Mouse (Mus musculus) kidney, adult 11 months (tissue): Measurements from ENCODE around the gene Il1r1.
A peak's percentile ranks its signal among the peaks of the same experiment; 100 is the strongest.

Experiments
- DNase-seq: peaks from one replicate; pipeline ENCODE4 v3.0.0; 2022

Gene Il1r1

DNA sequence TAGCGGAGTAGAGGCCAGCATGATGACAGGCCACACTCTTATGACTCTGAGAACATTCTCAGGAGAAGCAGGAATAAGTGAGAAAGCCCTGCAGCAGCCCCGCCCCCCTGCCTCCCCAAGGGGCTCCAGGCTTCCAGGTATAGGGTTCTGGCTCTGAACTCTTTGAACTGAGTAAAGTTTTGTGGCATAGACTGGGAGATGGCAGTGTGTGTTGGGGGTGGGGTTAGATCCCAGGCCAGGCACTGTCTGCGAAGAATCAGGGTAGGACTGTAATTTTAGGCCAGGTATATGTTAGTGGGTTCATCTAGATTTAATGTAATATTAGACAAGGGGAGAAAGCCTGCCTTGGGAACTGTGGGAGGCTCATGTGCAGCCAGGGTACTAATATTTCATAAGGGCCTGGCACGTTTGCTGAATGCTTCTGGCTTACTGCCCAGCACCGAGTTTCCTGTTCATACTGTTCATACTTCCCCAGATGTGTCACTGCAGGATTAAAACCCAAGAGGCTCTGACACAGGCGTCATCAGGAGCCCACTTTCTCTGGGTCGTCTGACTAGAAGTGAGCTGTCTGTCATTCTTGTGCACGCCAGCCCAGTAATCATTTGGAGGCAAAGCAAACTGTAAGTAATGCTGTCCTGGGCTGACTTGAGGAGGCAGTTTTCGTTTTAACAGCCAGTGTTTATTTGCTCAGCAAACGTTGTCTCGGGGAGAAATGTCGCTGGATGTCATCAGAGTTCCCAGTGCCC lies at the start of gene Il1r1:
TSS of gene Il1r1 (plus strand) at position 542 of the 746 bp plus-strand sequence.
- peak; percentile 71 for DNase-seq

GRCm38 (mm10) chr1:40175123-40175522 lies 49.8 kb upstream of the Il1r1 start:
- no peak for DNase-seq

- DNase-seq, result no peak
Measured at GRCm38 (mm10) chr1:40175797-40176196, 49.1 kb upstream of the Il1r1 start.

- DNase-seq, result no peak
Measured at GRCm38 (mm10) chr1:40179031-40179430, 45.8 kb upstream of the Il1r1 start.

GRCm38 (mm10) chr1:40179493-40179892 lies 45.4 kb upstream of the Il1r1 start:
- DNase-seq, result no peak

- no peak for DNase-seq
Measured at GRCm38 (mm10) chr1:40180861-40181260, 44.0 kb upstream of the Il1r1 start.

DNA sequence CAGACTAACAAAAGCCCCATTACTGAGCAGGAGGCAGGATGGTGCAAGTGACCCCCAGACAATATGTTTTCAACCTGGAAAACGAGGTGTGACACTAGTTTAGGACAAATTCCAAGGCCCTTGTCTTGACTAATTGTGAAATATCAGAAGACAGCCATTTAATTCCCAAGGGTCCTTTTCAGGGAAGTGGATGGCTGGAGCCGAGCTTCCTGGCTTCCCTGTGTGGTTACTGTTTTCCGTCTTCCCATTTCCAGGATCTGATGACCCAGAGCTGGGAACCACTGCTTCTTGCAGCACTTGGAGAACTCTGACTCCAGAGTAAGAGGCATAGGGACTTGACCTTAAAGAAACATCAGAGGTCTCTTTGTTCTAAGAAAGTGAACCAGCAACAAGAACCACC lies 43.2 kb upstream of the Il1r1 start:
- peak; percentile 11 for DNase-seq

GRCm38 (mm10) chr1:40183410-40183809 lies 41.5 kb upstream of the Il1r1 start:
- no peak for DNase-seq

GRCm38 (mm10) chr1:40187961-40188360 lies 36.9 kb upstream of the Il1r1 start:
- peak; percentile 38 for DNase-seq

DNA sequence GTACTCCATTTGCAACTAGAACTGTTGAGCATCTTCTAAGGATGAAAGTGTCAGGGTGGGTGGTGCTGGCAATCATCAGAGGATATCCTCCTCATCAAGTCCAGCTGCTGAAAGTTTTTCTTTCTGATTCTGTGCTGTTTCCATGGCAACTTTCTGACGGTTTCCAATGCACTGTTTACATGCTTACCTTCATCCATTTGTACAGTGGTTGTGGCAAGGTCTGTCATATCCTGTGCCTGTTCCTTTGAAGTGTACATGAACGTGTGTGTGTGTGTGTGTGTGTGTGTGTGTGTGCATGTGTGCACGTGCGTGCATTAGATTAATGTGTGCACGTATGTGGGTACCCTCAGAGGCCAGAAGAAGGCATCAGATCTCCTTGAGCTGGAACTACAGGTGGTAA lies 34.9 kb upstream of the Il1r1 start:
- no peak for DNase-seq

GRCm38 (mm10) chr1:40190837-40191236 lies 34.0 kb upstream of the Il1r1 start:
- no peak for DNase-seq

DNA sequence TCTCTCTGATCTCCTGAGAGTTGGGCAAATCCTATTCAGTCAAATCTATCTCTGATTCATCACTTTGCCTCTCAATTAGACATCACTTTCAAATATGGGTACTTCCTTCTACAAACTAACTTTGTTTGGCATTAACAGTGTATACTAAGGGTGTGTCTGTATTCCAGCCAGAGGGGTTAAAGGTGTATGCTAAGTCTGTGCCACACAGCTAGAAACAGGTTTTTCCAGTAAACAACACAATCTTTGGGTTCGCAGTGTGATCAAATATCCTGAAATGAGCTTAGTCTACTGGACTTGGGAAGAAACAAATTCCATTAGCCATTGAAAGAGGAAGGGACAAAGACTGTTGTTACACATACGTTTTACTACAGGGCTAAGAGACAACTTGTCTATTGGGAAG lies 30.6 kb upstream of the Il1r1 start:
- no peak for DNase-seq

- DNase-seq, result no peak
Measured at GRCm38 (mm10) chr1:40213337-40214159, 11.3 kb upstream of the Il1r1 start.

DNA sequence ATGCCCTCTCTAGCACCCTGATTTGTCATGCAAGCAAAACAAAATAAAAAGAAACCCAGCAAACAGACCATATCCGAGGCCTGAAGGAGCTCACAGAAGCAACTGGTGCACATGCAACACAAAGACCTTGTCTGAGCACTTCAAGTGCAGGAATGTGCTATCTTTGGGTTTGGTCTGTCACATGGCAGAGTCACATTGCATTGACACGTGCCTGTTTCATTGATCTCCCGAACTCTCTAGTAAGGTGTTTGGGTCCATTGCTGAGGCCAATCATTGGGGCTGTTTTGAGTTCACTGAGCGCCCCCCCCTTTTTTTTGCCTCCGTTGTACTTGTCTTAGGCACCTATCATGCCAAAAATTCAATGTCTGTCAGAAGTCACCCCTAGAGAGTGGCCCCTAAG lies 7.4 kb upstream of the Il1r1 start:
- DNase-seq, result no peak

- no peak for DNase-seq
Measured at GRCm38 (mm10) chr1:40218603-40219002, 6.3 kb upstream of the Il1r1 start.

DNA sequence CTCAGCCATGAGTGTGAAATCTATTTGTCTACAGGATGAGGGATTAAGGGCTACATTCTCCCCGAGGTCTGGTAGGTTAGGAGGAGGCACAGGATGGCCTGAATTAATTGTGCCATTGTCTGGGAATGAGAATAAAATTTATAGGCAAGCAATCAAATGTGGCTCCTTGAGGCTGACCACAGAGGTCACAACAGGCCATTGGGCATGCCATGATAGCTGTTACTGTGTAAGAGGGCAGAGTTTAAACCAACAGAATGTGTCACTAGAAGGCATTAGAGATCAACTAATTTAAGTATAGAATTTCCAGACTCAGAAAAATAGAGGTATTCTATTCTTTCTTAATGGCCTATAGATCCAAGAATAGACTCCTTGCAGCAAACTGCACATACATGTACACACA lies 4.3 kb upstream of the Il1r1 start:
- DNase-seq, result no peak

DNA sequence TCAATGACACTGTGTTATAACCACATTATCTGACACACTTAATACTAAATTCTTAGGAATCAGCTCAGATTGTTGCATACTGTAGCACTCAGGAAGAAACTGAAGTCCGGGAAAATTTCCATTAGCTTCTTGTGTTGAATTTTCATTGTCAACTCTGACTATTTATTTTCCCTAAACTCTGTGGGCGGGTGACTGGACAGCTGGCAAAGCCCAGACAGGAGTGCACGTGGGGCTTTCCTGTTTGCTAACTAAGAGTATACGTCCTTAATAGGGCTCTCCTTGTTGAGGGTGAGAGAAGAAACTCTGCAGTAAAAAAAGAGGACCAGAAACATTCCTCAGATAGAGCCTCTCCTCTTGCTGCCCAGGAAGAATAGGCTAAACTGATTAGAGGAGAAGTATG lies 3.0 kb upstream of the Il1r1 start:
- DNase-seq, result no peak

DNA sequence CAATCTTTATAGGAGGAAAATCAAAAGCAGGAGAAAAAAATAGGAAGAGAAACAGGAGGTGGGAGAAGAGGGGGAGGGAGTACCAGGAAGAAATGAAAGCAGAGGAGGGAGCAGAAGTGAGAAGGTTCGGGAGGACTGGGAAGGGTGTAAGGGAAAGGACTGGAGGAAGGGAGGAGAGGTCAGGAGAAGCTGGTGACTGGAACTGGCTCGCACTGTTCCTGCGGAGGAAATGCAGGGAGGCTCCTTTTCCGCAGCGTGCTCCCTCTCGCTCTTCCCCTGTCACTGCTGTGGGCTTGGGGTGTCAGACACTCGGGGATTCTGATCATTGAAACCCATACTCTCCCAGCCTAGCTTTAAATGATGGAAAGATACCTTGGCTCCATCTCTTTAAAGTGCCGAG lies 2.2 kb upstream of the Il1r1 start:
- no peak for DNase-seq

DNA sequence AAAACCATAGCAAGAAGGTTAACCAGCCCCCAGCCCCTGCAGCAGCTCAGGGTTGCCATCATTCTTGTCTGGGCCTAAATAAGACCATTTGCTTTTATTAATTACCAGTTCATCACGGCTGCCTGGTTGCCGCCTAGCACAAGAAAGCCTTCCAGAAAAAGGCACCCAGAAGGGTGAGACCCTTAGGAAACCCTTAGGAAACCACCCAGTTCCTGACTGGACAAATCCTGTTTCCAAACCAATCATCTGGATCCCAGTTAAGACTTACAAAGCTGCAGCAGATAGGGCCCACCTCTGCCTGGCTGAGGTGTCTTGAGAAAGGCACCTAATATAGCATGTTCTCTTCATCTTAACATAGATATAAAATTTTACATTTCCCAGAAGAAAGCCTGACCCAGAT lies 1.3 kb upstream of the Il1r1 start:
- DNase-seq, result no peak

DNA sequence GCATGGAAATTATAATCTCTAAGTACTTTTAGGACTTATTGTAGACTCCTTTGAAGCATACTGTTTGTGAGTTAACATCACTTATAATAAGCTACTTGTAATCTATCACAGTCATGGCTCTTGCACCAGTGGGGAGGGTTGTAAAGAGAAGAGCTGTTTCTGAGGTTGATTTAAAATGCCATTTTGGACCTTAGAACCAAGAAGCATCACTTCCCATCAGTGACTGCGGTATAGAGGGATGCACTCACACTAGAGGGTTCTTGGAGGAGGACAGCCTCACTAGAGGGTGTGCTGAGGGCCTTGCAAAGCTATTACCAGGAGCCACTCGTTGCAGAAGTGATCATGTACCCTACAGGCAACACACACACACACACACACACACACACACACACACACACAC lies 700 bp downstream of the Il1r1 start:
- DNase-seq, result no peak

GRCm38 (mm10) chr1:40229033-40229432 lies 4.2 kb downstream of the Il1r1 start:
- no peak for DNase-seq

GRCm38 (mm10) chr1:40229771-40230280 lies 4.9 kb downstream of the Il1r1 start:
- DNase-seq, result no peak

- no peak for DNase-seq
Measured at GRCm38 (mm10) chr1:40230336-40230735, 5.5 kb downstream of the Il1r1 start.

- no peak for DNase-seq
Measured at GRCm38 (mm10) chr1:40231116-40231515, 6.2 kb downstream of the Il1r1 start.
